Mouse (Mus musculus): ENCODE measurements around the gene 2900026A02Rik. TPM values are rescaled to one million over a fixed set of nuclear protein-coding genes. Genes with fewer than 3 reads are reported as not detected.
"Not testable (repeated sequence)": the region's sequence is repeated elsewhere in the genome, so short reads cannot be mapped to it uniquely, and the experiment has no call there.

2900026A02Rik gene
- polyA plus RNA-seq, 1 experiment from 2014 or later: 4.5 TPM

- whole genome bisulfite sequencing: 78% methylated on average over 6 of the region's 6 CpGs
- DNase-seq (ENCODE audit: extremely low spot score, low spot score): no peak
- Histone ChIP-seq H3K27ac (peak overlapping the region; percentile 63), H3K4me1 (peaks cover 59% of the 10 kb centered on the region), H3K4me3 (no peak overlapping the region), H3K36me3 (replicated peaks) (no peaks in the 10 kb centered on the region), H3K27me3 (ENCODE audit: poor library complexity, severe bottlenecking) (no peaks in the 10 kb centered on the region), H3K9me3 (peaks cover 4% of the 10 kb centered on the region; the same call in 1 of the 2 replicates)
Measured at GRCm38 (mm10) chr5:113121591-113121875, 99.5 kb downstream of the 2900026A02Rik start.

GRCm38 (mm10) chr5:113120741-113121590 lies 100.1 kb downstream of the 2900026A02Rik start:
- 42% methylated on average over 15 of the region's 15 CpGs for WGBS
- DNase-seq (ENCODE audit: extremely low spot score, low spot score): no peak

GRCm38 (mm10) chr5:113119861-113120465 lies 101.1 kb downstream of the 2900026A02Rik start:
- Histone ChIP-seq H3K27me3 (ENCODE audit: poor library complexity, severe bottlenecking) (no peaks in the 10 kb centered on the region), H3K27ac (peak overlapping the region; percentile 63; the same call in 1 of the 2 replicates), H3K36me3 (replicated peaks) (no peaks in the 10 kb centered on the region), H3K4me1 (peaks cover 72% of the 10 kb centered on the region), H3K9me3 (no peaks in the 10 kb centered on the region), H3K4me3 (no peak overlapping the region)
- 44% methylated on average over 13 of the region's 13 CpGs for WGBS
- DNase-seq (ENCODE audit: extremely low spot score, low spot score): no peak

More at GRCm38 (mm10) chr5:113120741-113121590, 100.1 kb downstream of the 2900026A02Rik start:
- no peak overlapping the region for H3K4me3 ChIP-seq
- H3K4me1 ChIP-seq: peaks cover 62% of the 10 kb centered on the region
- no peaks in the 10 kb centered on the region for H3K27me3 ChIP-seq (ENCODE audit: poor library complexity, severe bottlenecking)
- H3K36me3 ChIP-seq (replicated peaks): no peaks in the 10 kb centered on the region
- peak overlapping the region; percentile 63 for H3K27ac ChIP-seq
- peaks cover 4% of the 10 kb centered on the region; the same call in 1 of the 2 replicates for H3K9me3 ChIP-seq

- no peak for DNase-seq (ENCODE audit: extremely low spot score, low spot score)
- Histone ChIP-seq H3K4me1 (peaks cover 78% of the 10 kb centered on the region), H3K27ac (peak overlapping the region; percentile 63; the same call in 1 of the 2 replicates), H3K36me3 (replicated peaks) (no peaks in the 10 kb centered on the region), H3K27me3 (ENCODE audit: poor library complexity, severe bottlenecking) (no peaks in the 10 kb centered on the region), H3K4me3 (no peak overlapping the region), H3K9me3 (no peaks in the 10 kb centered on the region)
- WGBS: 78% methylated on average over 9 of the region's 9 CpGs
Measured at GRCm38 (mm10) chr5:113119291-113119690, 101.7 kb downstream of the 2900026A02Rik start.

GRCm38 (mm10) chr5:113118695-113119094 lies 102.3 kb downstream of the 2900026A02Rik start:
- DNase-seq (ENCODE audit: extremely low spot score, low spot score): no peak
- Histone ChIP-seq H3K36me3 (replicated peaks) (no peaks in the 10 kb centered on the region), H3K27me3 (ENCODE audit: poor library complexity, severe bottlenecking) (no peaks in the 10 kb centered on the region), H3K9me3 (no peaks in the 10 kb centered on the region), H3K4me3 (no peak overlapping the region), H3K4me1 (peaks cover 78% of the 10 kb centered on the region), H3K27ac (peak overlapping the region; percentile 35; the same call in 1 of the 2 replicates)
- WGBS: 53% methylated on average over 6 of the region's 6 CpGs

- peaks cover 82% of the 10 kb centered on the region for H3K4me1 ChIP-seq
Measured at GRCm38 (mm10) chr5:113117361-113117760, 103.7 kb downstream of the 2900026A02Rik start.

GRCm38 (mm10) chr5:113115896-113116295 lies 105.1 kb downstream of the 2900026A02Rik start:
- DNase-seq (ENCODE audit: extremely low spot score, low spot score): no peak
- WGBS: 66% methylated on average over 10 of the region's 10 CpGs
- H3K4me1 ChIP-seq: peaks cover 76% of the 10 kb centered on the region
- H3K27me3 ChIP-seq (ENCODE audit: poor library complexity, severe bottlenecking): no peaks in the 10 kb centered on the region
- H3K4me3 ChIP-seq: no peak overlapping the region
- H3K9me3 ChIP-seq: no peaks in the 10 kb centered on the region
- no peak overlapping the region for H3K27ac ChIP-seq
- no peaks in the 10 kb centered on the region for H3K36me3 ChIP-seq (replicated peaks)

More at GRCm38 (mm10) chr5:113117361-113117760, 103.7 kb downstream of the 2900026A02Rik start:
- WGBS: 90% methylated on average over 5 of the region's 5 CpGs
- Histone ChIP-seq H3K36me3 (replicated peaks) (no peaks in the 10 kb centered on the region), H3K9me3 (no peaks in the 10 kb centered on the region), H3K4me3 (no peak overlapping the region), H3K27me3 (ENCODE audit: poor library complexity, severe bottlenecking) (no peaks in the 10 kb centered on the region), H3K27ac (peak overlapping the region; percentile 30; the same call in 1 of the 2 replicates)
- no peak for DNase-seq (ENCODE audit: extremely low spot score, low spot score)

- no peaks in the 10 kb centered on the region for H3K27me3 ChIP-seq (ENCODE audit: poor library complexity, severe bottlenecking)
- peak overlapping the region; percentile 13 for H3K27ac ChIP-seq
- no peaks in the 10 kb centered on the region for H3K36me3 ChIP-seq (replicated peaks)
- no peak overlapping the region for H3K4me3 ChIP-seq
- no peak for DNase-seq (ENCODE audit: extremely low spot score, low spot score)
- 65% methylated on average over 20 of the region's 20 CpGs for WGBS
- peaks cover 67% of the 10 kb centered on the region for H3K4me1 ChIP-seq
- H3K9me3 ChIP-seq: no peaks in the 10 kb centered on the region
Measured at GRCm38 (mm10) chr5:113114264-113115225, 106.5 kb downstream of the 2900026A02Rik start.

GRCm38 (mm10) chr5:113113120-113113519 lies 107.9 kb downstream of the 2900026A02Rik start:
- H3K4me1 ChIP-seq: peaks cover 55% of the 10 kb centered on the region
- no peak overlapping the region for H3K4me3 ChIP-seq
- H3K27me3 ChIP-seq (ENCODE audit: poor library complexity, severe bottlenecking): no peaks in the 10 kb centered on the region
- no peaks in the 10 kb centered on the region for H3K36me3 ChIP-seq (replicated peaks)
- H3K27ac ChIP-seq: no peak overlapping the region; the same call in 1 of the 2 replicates
- no peak for DNase-seq (ENCODE audit: extremely low spot score, low spot score)
- WGBS: 61% methylated on average over 5 of the region's 5 CpGs
- no peaks in the 10 kb centered on the region for H3K9me3 ChIP-seq

GRCm38 (mm10) chr5:113111336-113111735 lies 109.7 kb downstream of the 2900026A02Rik start:
- H3K4me3 ChIP-seq: no peak overlapping the region
- no peaks in the 10 kb centered on the region for H3K27me3 ChIP-seq (ENCODE audit: poor library complexity, severe bottlenecking)
- peak overlapping the region; percentile 82 for H3K27ac ChIP-seq
- peaks cover 49% of the 10 kb centered on the region for H3K4me1 ChIP-seq
- no peaks in the 10 kb centered on the region for H3K36me3 ChIP-seq (replicated peaks)
- 40% methylated on average over 4 of the region's 4 CpGs for WGBS
- no peaks in the 10 kb centered on the region for H3K9me3 ChIP-seq
- no peak for DNase-seq (ENCODE audit: extremely low spot score, low spot score)

GRCm38 (mm10) chr5:113110929-113111328 lies 110.1 kb downstream of the 2900026A02Rik start:
- no peaks in the 10 kb centered on the region for H3K9me3 ChIP-seq
- no peaks in the 10 kb centered on the region for H3K36me3 ChIP-seq (replicated peaks)
- no peaks in the 10 kb centered on the region for H3K27me3 ChIP-seq (ENCODE audit: poor library complexity, severe bottlenecking)
- DNase-seq (ENCODE audit: extremely low spot score, low spot score): no peak
- no peak overlapping the region for H3K4me3 ChIP-seq
- WGBS: 0% methylated on average over 1 of the region's 1 CpGs
- H3K27ac ChIP-seq: peak overlapping the region; percentile 82
- H3K4me1 ChIP-seq: peaks cover 46% of the 10 kb centered on the region

- H3K27me3 ChIP-seq (ENCODE audit: poor library complexity, severe bottlenecking); H3K27ac ChIP-seq; H3K4me3 ChIP-seq; DNase-seq (ENCODE audit: extremely low spot score, low spot score); H3K36me3 ChIP-seq (replicated peaks); H3K9me3 ChIP-seq: not testable (repeated sequence)
- H3K4me1 ChIP-seq: peaks cover 33% of the 10 kb centered on the region
- 91% methylated on average over 2 of the region's 2 CpGs for WGBS
Measured at GRCm38 (mm10) chr5:113109651-113110050, 111.4 kb downstream of the 2900026A02Rik start.

Data from forebrain, embryonic 10.5 days (tissue).